Mouse (Mus musculus): ENCODE measurements around the gene Pde4d.

Gene Pde4d

DNA sequence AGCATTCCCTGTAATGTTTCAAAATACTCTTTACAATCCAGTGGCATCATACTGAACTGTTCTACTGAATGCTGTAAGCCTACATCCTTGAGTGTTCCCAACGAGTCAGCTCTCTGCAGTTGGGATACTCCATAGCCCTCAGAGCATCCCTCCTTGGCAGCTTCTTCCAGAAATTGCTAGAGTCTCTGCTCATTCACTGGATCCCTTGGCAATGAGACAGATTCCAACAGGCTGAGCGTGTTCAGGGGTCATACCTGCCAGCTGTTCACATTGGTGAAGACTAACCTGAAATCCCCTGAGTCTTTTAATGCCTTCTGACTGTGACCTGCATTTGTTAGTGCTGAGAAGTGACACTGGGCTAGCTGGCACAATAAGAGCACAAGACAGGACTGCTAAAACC lies 1173.5 kb downstream of the Pde4d start:
- DNase-seq (ENCODE audit: low read depth, low spot score), result no peak

DNA sequence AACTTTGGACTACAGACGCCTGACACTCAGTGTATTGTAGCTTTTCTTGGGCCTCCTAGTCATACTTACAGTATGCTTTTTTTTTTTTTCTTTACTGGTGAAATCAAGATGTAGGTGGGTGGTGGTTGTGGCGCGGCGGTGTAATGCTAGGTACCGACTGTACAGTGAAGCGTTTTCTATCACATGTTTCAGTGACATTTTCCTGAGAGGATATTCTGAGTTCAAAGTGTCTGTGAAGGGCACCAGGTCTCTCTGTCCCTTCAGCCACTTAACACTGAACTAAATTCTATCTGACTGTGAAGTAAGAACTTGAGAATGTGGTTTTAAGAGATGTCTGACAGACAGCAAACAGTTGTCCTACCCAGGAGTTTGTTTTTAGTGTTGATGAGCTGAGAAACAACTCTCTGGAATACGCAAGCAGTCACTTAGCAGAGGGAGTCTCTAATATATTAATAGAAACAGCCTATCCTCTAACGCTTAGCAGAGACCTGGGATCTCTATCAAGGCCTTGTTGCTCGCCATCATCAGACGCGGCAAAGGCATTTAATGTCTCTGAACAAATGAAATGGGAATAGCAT lies 1175.1 kb downstream of the Pde4d start:
- no peak for DNase-seq (ENCODE audit: low read depth, low spot score)

GRCm38 (mm10) chr13:109625466-109626129 lies 1175.8 kb downstream of the Pde4d start:
- DNase-seq (ENCODE audit: low read depth, low spot score), result no peak

DNA sequence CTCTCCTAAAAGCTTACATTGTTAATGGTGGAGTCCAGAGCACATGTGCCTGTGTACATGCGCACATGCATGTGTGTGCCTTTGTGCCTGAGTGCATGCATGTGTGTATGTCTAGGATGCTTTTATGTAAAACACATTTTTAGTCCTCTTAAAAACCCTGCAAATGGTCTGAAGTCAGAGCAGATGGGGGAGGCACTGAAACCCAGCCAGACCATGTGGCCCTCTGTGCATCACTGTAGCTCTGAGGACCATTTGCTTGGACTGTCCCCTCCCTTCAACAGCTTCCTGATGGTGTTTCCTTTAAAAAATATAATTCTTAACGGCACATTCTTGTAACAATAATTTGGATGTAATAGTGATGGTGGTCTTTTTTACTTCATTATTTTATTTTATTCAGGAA lies 1177.5 kb downstream of the Pde4d start:
- no peak for DNase-seq (ENCODE audit: low read depth, low spot score)

GRCm38 (mm10) chr13:109628606-109629005 lies 1178.9 kb downstream of the Pde4d start:
- no peak for DNase-seq (ENCODE audit: low read depth, low spot score)

GRCm38 (mm10) chr13:109629216-109629615 lies 1179.5 kb downstream of the Pde4d start:
- DNase-seq (ENCODE audit: low read depth, low spot score), result no peak

- no peak for DNase-seq (ENCODE audit: low read depth, low spot score)
Measured at GRCm38 (mm10) chr13:109631399-109632026, 1181.8 kb downstream of the Pde4d start.

DNA sequence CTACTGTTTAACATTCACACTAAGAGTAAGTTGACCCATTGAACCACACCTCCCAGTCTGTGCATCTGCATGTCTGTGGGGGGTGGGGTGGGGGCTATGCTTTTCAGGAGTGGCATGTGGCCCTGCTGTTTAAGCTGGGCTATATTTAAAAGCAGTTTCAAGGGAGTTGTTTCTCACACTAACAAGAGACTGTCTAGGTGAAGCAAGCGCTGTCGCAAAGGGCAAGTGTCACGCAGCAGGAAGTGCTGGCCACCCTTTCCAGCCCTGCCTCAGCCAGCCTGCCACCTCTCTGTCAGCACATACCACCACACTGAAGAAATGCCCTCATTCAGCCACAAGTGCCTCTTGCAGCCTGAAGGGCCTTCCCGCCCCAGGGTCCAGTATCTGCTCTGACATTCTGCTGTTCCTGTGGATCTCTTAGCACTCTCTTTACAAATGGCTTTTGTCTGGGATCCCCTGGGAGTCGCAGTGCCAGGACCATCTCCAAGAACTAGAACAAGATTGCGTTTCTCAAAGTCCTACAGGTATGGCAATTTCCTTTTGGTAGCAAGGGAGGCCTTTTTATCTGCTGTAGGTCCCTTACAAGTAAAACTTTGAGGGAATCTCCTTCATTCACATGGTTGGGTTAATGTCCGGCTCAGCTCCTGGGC lies 1182.8 kb downstream of the Pde4d start:
- no peak for DNase-seq (ENCODE audit: low read depth, low spot score)

GRCm38 (mm10) chr13:109633037-109633418 lies 1183.3 kb downstream of the Pde4d start:
- DNase-seq (ENCODE audit: low read depth, low spot score), result no peak

- no peak for DNase-seq (ENCODE audit: low read depth, low spot score)
Measured at GRCm38 (mm10) chr13:109635901-109636520, 1186.3 kb downstream of the Pde4d start.

DNA sequence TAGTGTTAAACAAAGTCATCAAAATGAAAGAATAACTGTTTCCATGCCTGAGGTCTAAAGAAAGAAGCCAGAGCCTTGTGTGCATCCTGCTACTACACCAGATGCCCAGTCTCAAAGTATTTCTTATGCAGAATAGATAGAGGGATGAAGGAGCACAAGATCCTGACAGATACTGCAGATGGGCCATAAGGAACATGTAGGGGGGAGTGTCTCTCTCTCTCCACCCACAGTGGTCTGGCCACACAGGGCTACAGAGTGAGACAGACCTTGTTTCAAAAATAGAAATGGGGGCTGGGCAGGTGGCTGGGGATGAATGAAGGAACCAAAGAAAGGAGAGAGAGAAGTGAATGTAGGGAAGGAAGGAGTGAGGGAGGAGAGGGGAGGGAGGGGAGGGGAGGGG lies 1188.5 kb downstream of the Pde4d start:
- DNase-seq (ENCODE audit: low read depth, low spot score), result no peak

- DNase-seq (ENCODE audit: low read depth, low spot score), result no peak
Measured at GRCm38 (mm10) chr13:109639286-109639685, 1189.5 kb downstream of the Pde4d start.

GRCm38 (mm10) chr13:109641562-109641961 lies 1191.8 kb downstream of the Pde4d start:
- DNase-seq (ENCODE audit: low read depth, low spot score), result no peak

- DNase-seq (ENCODE audit: low read depth, low spot score), result no peak
Measured at GRCm38 (mm10) chr13:109643419-109643818, 1193.7 kb downstream of the Pde4d start.

DNA sequence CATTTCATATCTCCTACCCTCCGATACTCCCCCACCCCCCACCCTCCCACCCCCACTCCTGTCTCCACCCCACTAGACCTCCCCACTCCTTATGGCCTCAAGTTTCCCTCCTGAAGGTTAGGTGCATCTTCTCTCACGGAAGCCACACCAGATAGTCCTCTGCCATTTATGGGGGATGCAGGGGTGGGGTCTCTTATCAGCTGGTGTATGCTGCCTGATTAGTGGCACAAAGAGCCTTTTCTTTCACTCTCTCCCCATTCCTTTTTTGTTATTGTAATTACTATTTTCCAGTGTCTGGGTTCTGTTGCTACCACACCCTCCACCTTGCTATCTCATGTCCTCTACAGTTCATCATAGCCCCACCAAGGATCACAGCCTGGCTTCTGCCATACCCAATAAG lies 1194.3 kb downstream of the Pde4d start:
- DNase-seq (ENCODE audit: low read depth, low spot score), result no peak

- DNase-seq (ENCODE audit: low read depth, low spot score), result peak; percentile 7
Measured at GRCm38 (mm10) chr13:109645284-109645909, 1195.6 kb downstream of the Pde4d start.

DNA sequence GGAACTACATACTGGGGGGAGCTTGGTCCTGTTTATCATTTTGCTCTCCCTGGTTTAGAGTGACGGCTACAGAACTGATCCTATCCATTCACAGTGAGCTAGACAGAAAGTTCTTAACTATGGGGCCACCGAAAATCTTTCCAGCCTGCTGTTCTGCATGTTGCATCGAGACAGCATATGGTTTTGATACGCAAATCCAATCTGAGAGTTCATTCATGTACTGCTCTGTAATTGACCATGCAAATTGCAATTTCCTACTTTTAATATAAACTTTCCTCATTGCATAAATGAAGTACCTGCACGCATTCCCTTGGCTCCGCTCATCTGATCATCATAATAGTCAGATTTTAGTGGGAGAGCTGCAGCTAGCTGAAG lies 1196.1 kb downstream of the Pde4d start:
- DNase-seq (ENCODE audit: low read depth, low spot score), result no peak

GRCm38 (mm10) chr13:109646597-109647232 lies 1197.0 kb downstream of the Pde4d start:
- DNase-seq (ENCODE audit: low read depth, low spot score), result no peak

DNA sequence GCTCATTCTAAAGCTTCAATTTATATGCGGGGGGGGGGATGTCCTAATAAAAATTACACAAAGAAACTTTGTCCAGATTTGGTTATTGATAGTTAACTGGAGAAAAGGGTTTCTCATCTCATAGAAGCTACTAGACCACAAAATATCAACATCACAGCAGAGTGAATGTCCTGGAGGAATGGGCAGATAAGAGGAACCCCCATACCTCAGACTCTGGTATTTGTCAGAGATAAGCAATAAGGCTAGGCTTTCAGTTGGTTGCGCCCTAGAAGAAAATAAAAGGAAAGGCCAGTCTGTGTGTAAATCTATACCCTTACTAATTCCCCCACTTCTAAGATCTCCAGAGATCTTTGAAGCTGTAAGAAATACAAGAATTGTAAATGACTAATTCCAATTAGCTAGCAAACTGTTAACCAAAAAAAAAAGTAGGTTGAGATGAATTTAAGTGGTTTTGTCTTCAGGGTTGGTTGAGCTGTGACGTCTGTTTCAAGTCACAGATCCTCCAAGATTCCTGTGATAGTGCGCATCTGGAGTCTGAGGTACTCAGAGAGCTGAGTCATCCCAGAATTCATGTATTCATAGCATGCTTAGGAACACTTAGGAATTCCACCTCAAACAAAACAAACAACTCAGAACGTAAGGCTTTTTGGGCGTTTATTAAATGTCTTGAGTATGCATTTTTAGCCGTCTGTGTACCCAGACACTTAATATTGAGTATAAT lies 1197.9 kb downstream of the Pde4d start:
- no peak for DNase-seq (ENCODE audit: low read depth, low spot score)

DNA sequence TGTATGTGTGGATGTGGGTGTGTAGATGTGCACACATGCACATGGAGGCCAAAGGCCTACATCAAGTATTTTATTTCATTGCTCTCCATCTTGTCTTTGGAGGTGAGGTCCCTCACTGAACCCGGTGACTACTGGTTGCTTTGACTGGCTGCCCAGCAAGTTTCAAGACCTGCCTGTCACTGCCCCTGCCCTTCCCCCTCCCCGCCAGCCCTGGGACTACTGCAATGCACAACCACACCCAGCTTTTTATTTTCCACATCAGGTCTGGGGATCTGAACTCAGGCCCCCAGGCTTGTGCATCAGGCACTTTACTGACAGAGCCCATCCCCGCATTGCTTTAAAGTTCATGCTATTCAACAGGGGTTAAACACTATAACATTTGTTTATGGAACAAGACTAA lies 1198.6 kb downstream of the Pde4d start:
- DNase-seq (ENCODE audit: low read depth, low spot score), result no peak

Data from CD4-positive helper T cell, adult 2 months (primary cell).